Mouse (Mus musculus) hindbrain, embryonic 16.5 days (tissue): ENCODE measurements around the gene Tbc1d8. TPM values are rescaled to one million over a fixed set of nuclear protein-coding genes. Genes with fewer than 3 reads are reported as not detected.
A peak's percentile ranks its signal among the peaks of the same experiment; 100 is the strongest.

Experiments
- ATAC-seq: fragments of 200-750 bp; cut with Nextera tagmentation; 2 replicates; pipeline ENCODE4 v1.8.0; 2017; ENCODE audit warnings: moderate TSS enrichment, moderate library complexity
- H3K27ac ChIP-seq: fragments of 300-500 bp; sonication (generic); 2 replicates; pipeline ENCODE4 v1.5.1; 2014; ENCODE audit warnings: low read depth, mild to moderate bottlenecking, control low read depth, low read length, moderate library complexity
- H3K27me3 ChIP-seq: fragments of 300-500 bp; sonication (generic); replicated peaks from 2 replicates; pipeline ENCODE4 v1.6.1; 2014; ENCODE audit warnings: low read length; ENCODE audit not compliant: control insufficient read depth, insufficient read depth
- H3K36me3 ChIP-seq: fragments of 300-500 bp; sonication (generic); 2 replicates; pipeline ENCODE4 v1.6.1; 2014; ENCODE audit warnings: mild to moderate bottlenecking, low read length, moderate library complexity, mixed read lengths; ENCODE audit not compliant: control insufficient read depth, insufficient read depth
- H3K4me1 ChIP-seq: fragments of 300-500 bp; sonication (generic); 2 replicates; pipeline ENCODE4 v1.6.1; 2014; ENCODE audit warnings: low read depth, low read length; ENCODE audit not compliant: control insufficient read depth, insufficient read depth
- H3K4me2 ChIP-seq: fragments of 300-500 bp; sonication (generic); 2 replicates; pipeline ENCODE4 v1.6.1; 2014; ENCODE audit warnings: mild to moderate bottlenecking, low read length, control low read depth, moderate library complexity
- H3K4me3 ChIP-seq: fragments of 300-500 bp; sonication (generic); 2 replicates; pipeline ENCODE4 v1.5.1; 2014; ENCODE audit warnings: mild to moderate bottlenecking, low read length, control low read depth, moderate library complexity
- H3K9ac ChIP-seq: fragments of 300-500 bp; sonication (generic); 2 replicates; pipeline ENCODE4 v1.6.1; 2014; ENCODE audit warnings: low read depth, mild to moderate bottlenecking, control low read depth, low read length, moderate library complexity
- H3K9me3 ChIP-seq: fragments of 300-500 bp; sonication (generic); 2 replicates; pipeline ENCODE4 v1.6.1; 2014; ENCODE audit warnings: mild to moderate bottlenecking, low read length, moderate library complexity; ENCODE audit not compliant: control insufficient read depth
- WGBS: fragments of 180-500 bp; shearing (Covaris S2); extraction: QIAGEN DNeasy Blood & Tissue Kit; methylation state at CpG from one replicate; pipeline ENCODE4 v1.1.7; 2014; 5-methylcytosine and 5-hydroxymethylcytosine counted together
- polyA plus RNA-seq: library from polyadenylated mRNA; unstranded; fragments of >200 nt; fragmentation: Nextera tagmentation; extraction: Ambion mirVana; gene quantifications from 2 replicates; pipeline ENCODE4 v1.2.1, GENCODE M21; 2015

Gene Tbc1d8
- polyA plus RNA-seq, 1 experiment from 2014 or later: 9.9 TPM

DNA sequence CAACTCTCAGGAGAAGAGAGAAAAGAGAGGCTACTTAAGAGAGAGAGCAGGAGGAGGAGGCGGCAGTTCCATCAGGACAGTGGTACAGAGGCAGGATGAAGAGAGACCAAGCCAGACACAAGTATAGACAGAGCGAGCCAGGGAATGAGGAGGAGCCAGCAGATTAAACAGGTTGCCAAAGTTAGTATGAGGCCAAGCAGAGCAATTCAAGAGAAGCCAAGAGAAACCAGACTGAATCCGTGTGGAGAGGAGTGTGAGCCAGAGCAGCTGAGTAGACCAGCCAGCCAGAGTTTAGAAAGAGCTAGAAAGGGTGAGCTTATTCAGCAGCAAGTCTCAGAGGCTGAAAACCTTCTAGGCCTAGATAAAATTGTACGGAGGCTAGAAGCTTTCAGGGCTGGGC, 91.1 kb downstream of the Tbc1d8 start:
- Histone ChIP-seq H3K4me2 (no peak overlapping the region), H3K9ac (no peak overlapping the region), H3K4me1 (no peaks in the 10 kb centered on the region), H3K4me3 (no peak overlapping the region), H3K36me3 (no peaks in the 10 kb centered on the region), H3K27me3 (no peaks in the 10 kb centered on the region), H3K27ac (no peak overlapping the region), H3K9me3 (no peaks in the 10 kb centered on the region)
- peak; percentile 53 for ATAC-seq
- WGBS: 71% methylated on average over 4 of the region's 4 CpGs

DNA sequence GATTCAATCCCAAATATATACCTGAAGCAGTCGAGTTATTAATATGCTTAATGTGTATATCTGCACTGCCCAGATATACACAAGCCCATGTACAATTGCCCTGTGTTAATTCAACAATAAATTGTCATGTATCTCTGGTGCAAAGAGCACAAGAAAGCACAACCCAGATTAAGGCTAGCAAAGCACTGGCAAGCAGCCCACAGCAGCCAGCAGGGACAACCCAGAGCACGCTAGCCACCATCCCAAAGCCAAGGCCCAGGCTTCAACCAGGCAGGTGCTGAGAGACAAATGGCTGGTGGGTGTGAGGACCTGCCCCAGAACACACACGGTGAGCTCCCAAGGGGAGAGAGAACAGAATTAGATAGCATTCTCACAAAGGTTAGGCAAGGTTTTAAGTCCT, 92.1 kb downstream of the Tbc1d8 start:
- H3K4me1 ChIP-seq: no peaks in the 10 kb centered on the region
- 75% methylated on average over 3 of the region's 3 CpGs for WGBS
- no peak overlapping the region for H3K27ac ChIP-seq
- no peak overlapping the region for H3K4me3 ChIP-seq
- no peaks in the 10 kb centered on the region for H3K27me3 ChIP-seq
- ATAC-seq: no peak
- no peaks in the 10 kb centered on the region for H3K9me3 ChIP-seq
- H3K9ac ChIP-seq: no peak overlapping the region
- H3K4me2 ChIP-seq: no peak overlapping the region
- no peaks in the 10 kb centered on the region for H3K36me3 ChIP-seq

DNA sequence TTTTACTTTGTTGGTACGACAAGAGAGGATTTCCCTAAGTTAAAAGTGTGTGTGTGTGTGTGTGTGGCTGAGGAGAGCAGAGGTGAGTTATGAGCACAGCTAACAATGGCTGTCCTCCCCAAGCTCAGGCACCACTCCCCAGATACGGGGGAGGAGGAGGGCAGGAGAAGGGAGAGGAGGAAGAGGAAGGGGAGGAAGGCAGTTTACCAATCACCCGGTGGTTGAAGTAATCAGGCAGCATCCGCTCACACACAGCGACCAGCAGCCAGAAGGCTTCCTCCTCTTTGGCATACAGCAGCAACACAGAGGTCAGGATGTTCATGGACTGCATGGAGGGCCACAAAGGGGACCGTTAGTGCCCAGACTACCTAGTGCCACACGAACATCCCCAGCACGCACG, 93.6 kb downstream of the Tbc1d8 start:
- Histone ChIP-seq H3K4me3 (no peak overlapping the region), H3K4me2 (no peak overlapping the region), H3K9ac (no peak overlapping the region), H3K36me3 (no peaks in the 10 kb centered on the region), H3K27me3 (no peaks in the 10 kb centered on the region), H3K27ac (no peak overlapping the region), H3K9me3 (no peaks in the 10 kb centered on the region), H3K4me1 (no peaks in the 10 kb centered on the region)
- no peak for ATAC-seq
- 88% methylated on average over 9 of the region's 9 CpGs for WGBS

DNA sequence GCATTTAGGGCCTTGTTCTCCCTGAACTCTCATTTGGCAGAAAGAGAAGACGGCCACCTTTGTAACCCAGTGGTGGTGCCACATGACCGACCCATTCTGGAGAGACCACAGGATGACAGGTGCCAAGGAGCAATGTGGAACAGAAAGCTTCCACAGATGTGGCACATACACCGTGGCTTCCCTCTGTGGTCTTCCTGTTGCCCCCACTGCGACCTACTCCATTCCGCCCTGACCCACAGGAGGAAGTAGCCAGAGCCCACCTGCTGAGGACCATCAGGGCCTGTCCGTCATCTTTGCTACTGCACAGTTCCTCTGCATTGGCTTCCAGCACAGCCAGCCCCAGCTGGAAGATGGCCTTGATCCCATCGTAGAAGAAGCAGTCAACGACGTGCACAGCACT, 97.5 kb downstream of the Tbc1d8 start:
- no peak overlapping the region for H3K9ac ChIP-seq
- H3K36me3 ChIP-seq: no peaks in the 10 kb centered on the region
- no peaks in the 10 kb centered on the region for H3K9me3 ChIP-seq
- no peak overlapping the region for H3K4me3 ChIP-seq
- H3K27ac ChIP-seq: no peak overlapping the region
- H3K4me2 ChIP-seq: no peak overlapping the region
- no peak for ATAC-seq
- 82% methylated on average over 9 of the region's 9 CpGs for WGBS
- H3K27me3 ChIP-seq: no peaks in the 10 kb centered on the region
- H3K4me1 ChIP-seq: no peaks in the 10 kb centered on the region

DNA sequence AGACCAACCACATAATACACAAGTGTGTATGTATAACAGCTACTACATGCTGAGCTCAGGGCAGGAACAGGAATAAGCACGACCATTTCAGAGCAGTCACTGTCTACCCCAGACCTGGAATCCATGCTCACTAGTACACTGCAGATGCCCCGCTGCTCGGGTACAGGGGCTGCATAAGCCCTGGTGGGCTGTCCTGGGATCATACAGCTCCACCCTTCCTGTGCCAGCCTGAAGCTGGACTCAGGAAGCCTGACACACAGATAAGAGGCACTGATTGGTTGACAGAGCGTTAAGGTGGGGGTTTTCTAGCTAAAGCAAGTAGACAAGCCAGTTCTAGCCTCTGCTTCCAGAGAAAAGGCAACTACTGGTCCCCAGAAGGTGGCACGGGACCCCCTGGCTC, 99.5 kb downstream of the Tbc1d8 start:
- 76% methylated on average over 5 of the region's 5 CpGs for WGBS

DNA sequence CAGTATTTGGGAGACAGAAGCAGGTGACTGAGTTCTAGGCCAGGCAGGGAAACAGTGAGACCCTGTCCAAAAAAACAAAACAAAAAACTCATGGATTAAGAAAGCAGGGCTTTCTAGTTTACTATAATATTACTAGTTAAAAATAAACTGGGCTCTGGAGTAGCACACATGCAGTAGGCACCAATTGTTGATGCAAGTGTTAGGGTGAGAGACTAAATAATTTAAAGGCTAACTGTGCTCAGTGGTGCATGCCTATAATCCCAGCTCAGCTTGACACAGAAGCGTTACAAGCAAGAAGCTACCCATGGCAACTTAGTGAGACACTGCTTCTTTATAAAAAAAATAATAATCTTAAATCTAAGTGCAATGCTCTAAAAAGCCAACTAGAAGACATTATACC, 100.0 kb downstream of the Tbc1d8 start:
- H3K27me3 ChIP-seq: no peaks in the 10 kb centered on the region
- WGBS: 64% methylated on average over 1 of the region's 1 CpGs
- H3K9me3 ChIP-seq: no peaks in the 10 kb centered on the region
- no peaks in the 10 kb centered on the region for H3K36me3 ChIP-seq
- ATAC-seq: no peak
- H3K4me2 ChIP-seq: no peak overlapping the region
- no peaks in the 10 kb centered on the region for H3K4me1 ChIP-seq
- no peak overlapping the region for H3K27ac ChIP-seq
- H3K4me3 ChIP-seq: no peak overlapping the region
- no peak overlapping the region for H3K9ac ChIP-seq

More for the DNA sequence above, 99.5 kb downstream of the Tbc1d8 start:
- Histone ChIP-seq H3K27me3 (no peaks in the 10 kb centered on the region), H3K9ac (no peak overlapping the region), H3K4me1 (no peaks in the 10 kb centered on the region), H3K36me3 (no peaks in the 10 kb centered on the region), H3K4me3 (no peak overlapping the region), H3K4me2 (no peak overlapping the region), H3K27ac (no peak overlapping the region), H3K9me3 (no peaks in the 10 kb centered on the region)
- no peak for ATAC-seq

DNA sequence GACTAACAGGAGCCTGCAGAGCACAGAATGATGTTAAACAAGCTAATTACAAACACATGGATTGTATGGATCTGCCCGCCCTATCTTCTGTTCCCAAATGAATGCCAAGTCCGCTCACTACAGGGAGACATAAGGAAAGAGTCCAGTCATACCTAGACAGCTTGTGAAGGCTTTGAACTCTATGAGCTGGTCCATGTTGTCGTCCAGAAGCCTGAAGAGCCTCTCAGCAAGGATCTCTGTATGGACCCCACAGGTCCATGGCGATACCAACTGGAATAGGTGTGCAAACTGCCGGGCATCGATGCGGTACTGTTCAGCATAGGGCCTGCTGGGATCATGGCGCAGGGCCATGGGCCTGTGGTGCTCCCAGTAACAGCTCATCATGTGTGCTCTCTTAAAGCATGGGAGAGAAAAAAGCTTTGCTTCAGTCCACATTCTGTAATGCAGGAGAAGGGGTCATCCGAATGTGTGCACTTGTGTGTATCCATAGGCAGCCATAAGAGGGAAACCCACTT, 101.8 kb downstream of the Tbc1d8 start:
- Histone ChIP-seq H3K4me2 (no peak overlapping the region), H3K9ac (no peak overlapping the region), H3K4me3 (no peak overlapping the region), H3K36me3 (peaks cover 8% of the 10 kb centered on the region; the same call in 1 of the 2 replicates), H3K27ac (no peak overlapping the region), H3K27me3 (no peaks in the 10 kb centered on the region), H3K9me3 (no peaks in the 10 kb centered on the region), H3K4me1 (no peaks in the 10 kb centered on the region)
- 89% methylated on average over 9 of the region's 9 CpGs for WGBS
- ATAC-seq: 0 out of 2 replicates have a peak, but pooled peaks have one; percentile 4

DNA sequence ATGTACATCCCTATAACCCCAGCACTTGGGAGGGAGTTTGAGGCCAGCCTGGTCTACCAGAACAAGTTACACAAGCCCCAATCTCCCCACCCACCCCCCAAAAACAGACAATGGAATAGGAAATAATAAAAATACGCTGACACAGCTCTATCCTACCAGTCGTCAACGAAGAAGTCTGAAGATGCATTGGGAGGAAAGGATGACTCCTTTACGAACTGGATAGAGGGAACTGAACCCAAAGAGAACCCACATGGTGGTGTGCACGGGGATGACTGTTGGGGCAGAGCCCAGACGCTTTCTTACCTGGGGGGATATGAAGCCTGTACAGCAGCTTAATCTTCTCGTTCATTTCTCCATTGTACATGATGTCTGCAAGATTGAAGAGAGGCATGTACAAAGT, 102.4 kb downstream of the Tbc1d8 start:
- no peak overlapping the region for H3K27ac ChIP-seq
- H3K36me3 ChIP-seq: peaks cover 14% of the 10 kb centered on the region
- no peaks in the 10 kb centered on the region for H3K9me3 ChIP-seq
- no peak overlapping the region for H3K9ac ChIP-seq
- no peak overlapping the region for H3K4me2 ChIP-seq
- ATAC-seq: no peak
- H3K4me3 ChIP-seq: no peak overlapping the region
- 84% methylated on average over 7 of the region's 7 CpGs for WGBS
- H3K27me3 ChIP-seq: no peaks in the 10 kb centered on the region
- H3K4me1 ChIP-seq: no peaks in the 10 kb centered on the region

DNA sequence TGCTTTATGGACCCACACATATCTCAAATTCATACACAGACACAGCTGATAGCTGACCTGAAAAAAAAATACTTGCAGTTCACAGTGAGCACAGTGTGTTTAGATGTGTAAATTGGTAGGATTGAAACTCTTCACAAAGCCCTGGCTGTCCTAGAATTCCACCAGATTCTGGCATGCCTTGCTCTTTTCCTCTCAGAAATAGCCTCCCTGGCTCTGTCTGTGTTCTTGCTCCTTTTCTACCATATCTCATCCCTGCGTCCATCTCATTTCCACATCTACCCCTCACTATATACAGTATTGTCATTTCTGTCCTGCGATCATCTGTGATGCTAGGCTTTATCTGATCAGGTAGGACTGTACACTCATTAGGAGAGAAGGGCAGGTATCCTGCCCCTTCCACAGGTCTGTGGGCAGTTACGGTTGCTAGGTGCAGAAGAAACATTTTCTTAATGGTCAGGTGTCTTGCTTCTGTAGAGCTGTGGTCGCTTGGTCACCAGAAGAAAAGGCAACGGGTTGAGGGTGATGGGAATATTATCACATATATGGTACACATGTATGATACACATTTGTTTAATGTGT, 104.2 kb downstream of the Tbc1d8 start:
- H3K36me3 ChIP-seq: peaks cover 24% of the 10 kb centered on the region
- H3K4me3 ChIP-seq: no peak overlapping the region
- 89% methylated on average over 5 of the region's 5 CpGs for WGBS
- H3K4me2 ChIP-seq: no peak overlapping the region
- H3K4me1 ChIP-seq: peaks cover 4% of the 10 kb centered on the region
- no peaks in the 10 kb centered on the region for H3K9me3 ChIP-seq
- no peak for ATAC-seq
- no peak overlapping the region for H3K9ac ChIP-seq
- H3K27ac ChIP-seq: no peak overlapping the region
- no peaks in the 10 kb centered on the region for H3K27me3 ChIP-seq
